Mouse (Mus musculus) intestine, postnatal 0 days (tissue): ENCODE measurements around the gene Mup1. TPM values are rescaled to one million over a fixed set of nuclear protein-coding genes. Genes with fewer than 3 reads are reported as not detected.
"Not testable (repeated sequence)": the region's sequence is repeated elsewhere in the genome, so short reads cannot be mapped to it uniquely, and the experiment has no call there.

Experiments used
- ATAC-seq: fragments of 200-750 bp; cut with Nextera tagmentation; 2 replicates; pipeline ENCODE4 v1.8.0; 2017; ENCODE audit warnings: mild to moderate bottlenecking, moderate TSS enrichment, moderate library complexity
- H3K27ac ChIP-seq: fragments of 300-500 bp; sonication (generic); 2 replicates; pipeline ENCODE4 v1.5.1; 2014; ENCODE audit warnings: mild to moderate bottlenecking, low read depth, low read length, moderate library complexity
- H3K27me3 ChIP-seq: fragments of 300-500 bp; sonication (generic); replicated peaks from 2 replicates; pipeline ENCODE4 v1.6.1; 2014; ENCODE audit warnings: low read length, mixed read lengths; ENCODE audit not compliant: control insufficient read depth, insufficient read depth
- H3K36me3 ChIP-seq: fragments of 300-500 bp; sonication (generic); 2 replicates; pipeline ENCODE4 v1.6.1; 2014; ENCODE audit warnings: mild to moderate bottlenecking, moderate library complexity; ENCODE audit not compliant: control insufficient read depth, insufficient read depth
- H3K4me1 ChIP-seq: fragments of 300-500 bp; sonication (generic); replicated peaks from 2 replicates; pipeline ENCODE4 v1.6.1; 2014; ENCODE audit warnings: antibody characterized with exemption, low read length, mixed read lengths; ENCODE audit not compliant: control insufficient read depth, insufficient read depth
- H3K4me2 ChIP-seq: fragments of 300-500 bp; sonication (generic); replicated peaks from 2 replicates; pipeline ENCODE4 v1.6.1; 2014; ENCODE audit warnings: low read depth, mild to moderate bottlenecking, moderate library complexity
- H3K4me3 ChIP-seq: fragments of 300-500 bp; sonication (generic); 2 replicates; pipeline ENCODE4 v1.5.1; 2014; ENCODE audit warnings: low read depth, low read length
- H3K9ac ChIP-seq: fragments of 300-500 bp; sonication (generic); 2 replicates; pipeline ENCODE4 v1.6.1; 2014; ENCODE audit warnings: mild to moderate bottlenecking, low read depth, low read length
- H3K9me3 ChIP-seq: fragments of 300-500 bp; sonication (generic); 2 replicates; pipeline ENCODE4 v1.6.1; 2016; ENCODE audit warnings: mixed run types; ENCODE audit not compliant: control insufficient read depth
- WGBS: fragments of 180-500 bp; shearing (Covaris S2); extraction: QIAGEN DNeasy Blood & Tissue Kit; methylation state at CpG from one replicate; pipeline ENCODE4 v1.1.7; 2014; 5-methylcytosine and 5-hydroxymethylcytosine counted together
- polyA plus RNA-seq: library from polyadenylated mRNA; unstranded; fragments of >200 nt; fragmentation: Nextera tagmentation; extraction: Ambion mirVana; gene quantifications from 2 replicates; pipeline ENCODE4 v1.2.1, GENCODE M21; 2015

Mup1 gene
- not detected in 2 replicates for polyA plus RNA-seq

- ATAC-seq, H3K4me2 ChIP-seq, H3K27ac ChIP-seq, H3K9ac ChIP-seq, H3K4me3 ChIP-seq, H3K9me3 ChIP-seq, H3K36me3 ChIP-seq, H3K27me3 ChIP-seq, H3K4me1 ChIP-seq: not testable (repeated sequence)
- 90% methylated on average over 2 of the region's 4 CpGs for WGBS
These were observed at the start of gene Mup1 for GRCm38 (mm10) chr4:60501860-60502259. TSS of gene Mup1 (minus strand) at chr4:60501960.

Other genes with a start within 250 kb of the Mup1 start
- gene Mup9, start 80.0 kb downstream of the Mup1 start, polyA plus RNA-seq: not detected in 2 replicates
- gene Mup10, start 80.2 kb upstream of the Mup1 start, polyA plus RNA-seq: not detected in 2 replicates
- gene Mup11, start 160.5 kb upstream of the Mup1 start, polyA plus RNA-seq: not detected in 2 replicates
- not detected in 2 replicates for gene Mup12, start 239.4 kb upstream of the Mup1 start, polyA plus RNA-seq